Mouse (Mus musculus): ENCODE data around the gene Rpl9. TPM values are rescaled to one million over a fixed set of nuclear protein-coding genes. Genes with fewer than 3 reads are reported as not detected.

The Rpl9 gene
- 1,000 to 10,000 TPM; 2,109 to 2,174 TPM for total RNA-seq (2023)

DNA sequence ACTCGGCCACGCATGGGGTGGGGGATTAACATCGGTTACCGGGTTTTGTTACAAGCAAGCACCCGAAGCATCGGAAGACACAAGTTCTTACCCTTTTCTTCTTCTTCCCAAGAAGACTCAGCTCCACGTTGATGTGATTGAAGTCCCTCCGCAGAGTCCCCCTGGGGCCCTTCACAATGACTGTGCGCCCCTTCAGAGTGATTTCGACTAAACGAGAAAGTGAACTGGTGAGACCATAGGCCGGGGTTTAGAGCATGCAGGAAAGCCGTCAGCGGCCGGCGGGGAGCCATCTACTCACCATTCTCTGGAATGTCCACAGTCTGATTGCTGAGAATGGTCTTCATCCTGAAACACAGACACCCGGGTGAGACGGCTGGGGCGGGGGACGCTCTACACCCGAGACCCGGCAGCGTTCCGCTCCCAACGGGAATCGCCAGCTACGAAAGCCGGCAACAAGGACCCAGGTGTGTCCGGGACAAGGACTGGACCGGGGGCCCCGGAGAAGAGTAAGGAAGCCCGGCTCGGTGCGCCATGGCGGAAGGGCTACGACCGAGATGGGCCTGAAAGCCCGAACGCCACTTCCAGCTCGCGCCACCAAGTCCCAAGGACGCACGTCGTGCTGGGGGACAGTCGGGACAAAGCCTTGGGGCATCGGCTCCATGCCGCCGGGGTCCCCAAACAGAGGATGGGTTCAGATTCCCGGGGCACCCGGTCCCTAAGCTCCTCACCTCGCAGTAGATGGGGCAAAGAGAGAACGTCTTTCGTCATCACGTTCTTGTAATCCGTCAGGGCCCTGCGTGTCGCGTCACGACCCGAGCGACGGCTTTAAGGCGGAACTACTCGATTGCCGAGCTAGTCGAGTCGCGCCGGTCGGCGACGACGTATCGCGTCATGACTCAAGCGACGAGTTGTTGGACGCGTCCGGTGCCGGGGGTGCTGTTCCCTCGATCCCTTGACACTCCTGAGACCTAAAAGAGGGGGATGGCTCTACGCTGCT, at the start of gene Rpl9, which contains the start of gene Lias:
Rpl9 (minus strand) TSS at position 797 of the 997 bp plus-strand sequence.
Lias (plus strand) TSS at position 850 of the 997 bp plus-strand sequence.

GRCm38 (mm10) chr5:65435806-65436561, 44.7 kb upstream of the Rpl9 start, which contains the start of gene Ugdh:
Gene Ugdh, minus strand, starts transcription at chr5:65435949.

DNA sequence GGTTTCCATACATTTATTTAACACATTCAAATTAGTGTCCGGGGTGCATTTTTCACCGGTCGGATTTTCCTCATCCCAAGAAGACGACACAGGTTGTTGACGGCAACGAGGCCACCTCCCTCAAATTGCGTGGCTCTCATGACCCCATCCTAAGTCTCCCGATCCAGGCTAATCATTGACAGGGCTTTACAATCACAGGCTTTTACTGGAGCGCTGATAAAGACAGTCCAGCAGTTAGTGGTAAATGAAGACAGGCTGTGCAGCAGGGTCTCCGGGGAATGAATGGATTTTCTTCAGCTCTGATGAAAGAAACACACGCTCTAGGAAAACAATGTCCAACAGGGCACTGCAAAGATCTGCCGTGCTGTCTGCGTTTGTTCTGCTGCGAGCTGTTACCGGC, 43.1 kb downstream of the Rpl9 start, which contains the start of gene Klb:
Klb (plus strand) TSS at position 147 of the 400 bp plus-strand sequence.

Other genes starting within 250 kb of the Rpl9 start
- 1 to 10 TPM; 1.4 to 2.2 TPM for gene Wdr19, start 191.7 kb downstream of the Rpl9 start, total RNA-seq (2023)
- gene Rfc1, start 55.8 kb downstream of the Rpl9 start, total RNA-seq (2023), result 100 to 1,000 TPM in 1 of 2 experiments, 10 to 100 TPM in 1; 92.0 to 113 TPM
- gene Klb, start 43.1 kb downstream of the Rpl9 start, total RNA-seq (2023), result not detected
- 10 to 100 TPM; 41.6 to 41.7 TPM for gene Lias, start 53 bp upstream of the Rpl9 start, total RNA-seq (2023)
- gene Ugdh, start 44.5 kb upstream of the Rpl9 start, total RNA-seq (2023), result 10 to 100 TPM; 25.8 to 29.9 TPM
- 1 to 10 TPM in 1 of 2 experiments, not detected in 1; 7.5 TPM for gene Gm43552, start 101.4 kb upstream of the Rpl9 start, total RNA-seq (2023)
- gene Smim14, start 145.7 kb upstream of the Rpl9 start, total RNA-seq (2023), result 100 to 1,000 TPM; 363 to 428 TPM
- 10 to 100 TPM; 72.2 to 72.6 TPM for gene Ube2k, start 145.8 kb upstream of the Rpl9 start, total RNA-seq (2023)

Measured in B cell, adult 67 days (primary cell).